Mouse (Mus musculus) gonadal fat pad, adult 2 months (tissue): Measurements from ENCODE around the gene Abr. TPM values are rescaled to one million over a fixed set of nuclear protein-coding genes. Genes with fewer than 3 reads are reported as not detected.

Source experiments
- DNase-seq: peaks from one replicate; pipeline ENCODE4 v3.0.0-alpha.2; 2012; ENCODE audit warnings: low read depth
- polyA plus RNA-seq: library from polyadenylated mRNA; depleted of rRNA; stranded (reverse); fragments of >200 nt; gene quantifications from 2 replicates; pipeline ENCODE4 v1.2.3, GENCODE M21; 2012

Abr gene
- polyA plus RNA-seq, 1 experiment = 39.9 TPM

- DNase-seq = peak; percentile 89
These were observed 215.2 kb downstream of the Abr start, which contains the start of gene Timm22 for GRCm38 (mm10) chr11:76406702-76407583. TSS of gene Timm22 (plus strand) at chr11:76406952.

GRCm38 (mm10) chr11:76405626-76406264 is 216.4 kb downstream of the Abr start:
- DNase-seq = no peak

DNA sequence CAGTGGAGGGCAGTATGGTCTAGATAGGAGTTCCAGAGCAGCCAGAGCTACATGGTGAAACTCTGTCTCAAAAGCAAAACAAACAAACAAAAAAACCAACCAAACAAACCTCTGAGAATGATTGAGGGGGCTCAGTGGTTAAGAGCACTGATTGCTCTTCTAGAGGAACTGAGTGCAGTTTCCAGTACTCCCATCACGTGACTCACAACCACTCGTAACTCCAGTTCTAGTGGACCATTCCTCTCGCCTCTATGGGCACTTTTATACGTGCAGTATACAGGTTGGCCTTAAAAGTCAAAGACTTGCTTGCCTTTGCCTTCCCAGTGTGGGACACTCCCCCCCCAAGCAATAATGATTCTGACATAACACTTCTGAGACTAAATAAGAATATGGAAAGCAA is 217.0 kb downstream of the Abr start:
- DNase-seq = no peak

DNA sequence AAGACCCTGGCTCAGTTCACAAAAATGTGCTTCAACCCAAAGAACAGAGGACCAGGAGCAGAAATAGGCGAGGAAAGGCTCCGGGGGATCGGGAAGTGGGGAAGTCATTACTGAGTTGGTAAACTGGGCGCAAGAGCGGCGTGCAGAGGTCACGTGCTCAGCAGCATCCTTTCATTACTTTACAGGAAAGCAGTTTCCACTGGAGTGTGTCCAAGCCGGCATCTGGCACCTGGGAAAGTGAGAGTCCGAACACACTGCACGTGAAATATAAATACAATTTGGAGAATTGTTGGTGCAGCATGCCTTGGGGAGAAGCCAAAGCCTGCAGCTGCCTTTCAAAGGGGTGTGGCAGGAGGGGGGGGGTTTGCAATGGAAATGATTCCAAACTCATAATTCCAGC is 220.7 kb downstream of the Abr start:
- DNase-seq = no peak

GRCm38 (mm10) chr11:76399587-76400330 is 222.4 kb downstream of the Abr start:
- DNase-seq = no peak

DNA sequence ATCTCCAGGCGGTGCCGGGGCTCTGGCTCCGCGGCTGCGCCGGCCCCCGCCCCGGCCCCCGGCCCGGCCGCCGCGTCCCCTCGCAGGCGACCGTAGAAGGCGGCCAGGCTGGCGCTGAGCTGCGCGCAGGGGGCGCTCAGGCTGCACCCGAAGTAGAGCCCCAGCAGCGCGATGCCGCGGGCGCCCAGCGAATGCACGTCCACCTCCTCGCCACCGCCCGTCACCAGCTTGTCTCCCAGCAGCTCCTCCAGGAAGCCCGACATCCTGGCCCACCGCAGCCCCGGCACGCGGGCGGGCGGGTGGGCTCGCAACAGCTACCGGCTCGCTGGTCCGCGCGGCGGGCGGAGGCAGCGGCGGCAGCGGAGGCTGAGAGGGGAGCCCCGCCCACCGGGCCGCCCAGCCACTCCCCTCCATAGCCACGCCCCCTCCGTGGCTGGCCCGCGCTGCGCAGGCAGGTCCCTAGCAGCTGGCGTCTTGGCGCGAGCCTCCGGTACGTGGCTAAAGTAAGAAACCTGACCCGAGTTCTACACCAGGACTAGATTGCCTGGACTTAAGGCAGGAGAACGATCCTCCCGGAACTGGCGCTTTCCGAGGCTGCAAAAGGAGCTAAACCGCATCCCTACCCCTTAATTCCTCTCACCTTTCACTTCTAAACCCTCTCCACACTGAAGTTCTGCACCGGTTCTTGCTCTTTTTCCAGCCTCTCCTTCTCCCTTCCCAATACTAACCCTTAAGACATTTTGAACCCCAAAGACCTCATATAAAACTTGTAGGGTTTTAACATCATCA is 223.1 kb downstream of the Abr start, which contains the start of gene Nxn:
Gene Nxn (minus strand): TSS at position 343 of the 789 bp plus-strand sequence.
- DNase-seq = no peak

GRCm38 (mm10) chr11:76398312-76398797 is 223.8 kb downstream of the Abr start:
- no peak for DNase-seq

DNA sequence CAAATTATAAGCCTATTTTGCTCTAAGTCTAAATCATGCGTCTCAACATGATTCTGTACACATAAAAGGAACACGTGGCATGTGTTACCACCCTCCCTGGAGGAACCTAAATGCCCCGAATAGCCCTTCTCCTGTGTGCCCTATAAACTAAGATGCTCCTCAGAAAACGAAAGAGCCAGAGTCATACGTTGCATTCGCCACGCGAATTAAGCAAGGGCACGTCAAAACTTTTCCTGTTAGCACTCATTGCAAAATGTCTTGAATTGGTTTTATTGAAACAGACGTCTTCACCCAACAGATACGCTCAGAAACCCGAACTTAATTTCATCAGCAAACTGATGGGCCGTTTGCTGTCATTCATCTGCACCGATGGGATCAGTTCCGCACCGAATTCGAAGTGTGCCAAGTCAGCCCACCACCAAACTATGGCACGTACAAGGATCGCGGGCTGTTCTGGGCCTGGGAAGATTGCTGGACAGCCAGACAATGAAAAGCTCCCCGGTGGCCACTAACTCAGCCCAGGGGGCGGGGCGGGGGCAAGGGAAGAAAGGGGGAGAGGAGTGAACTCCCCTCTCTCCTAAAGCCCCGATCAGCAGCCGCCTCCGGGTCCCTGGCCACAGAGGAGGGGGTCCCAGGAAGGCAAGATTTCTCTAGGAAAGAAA is 224.3 kb downstream of the Abr start:
- no peak for DNase-seq

DNA sequence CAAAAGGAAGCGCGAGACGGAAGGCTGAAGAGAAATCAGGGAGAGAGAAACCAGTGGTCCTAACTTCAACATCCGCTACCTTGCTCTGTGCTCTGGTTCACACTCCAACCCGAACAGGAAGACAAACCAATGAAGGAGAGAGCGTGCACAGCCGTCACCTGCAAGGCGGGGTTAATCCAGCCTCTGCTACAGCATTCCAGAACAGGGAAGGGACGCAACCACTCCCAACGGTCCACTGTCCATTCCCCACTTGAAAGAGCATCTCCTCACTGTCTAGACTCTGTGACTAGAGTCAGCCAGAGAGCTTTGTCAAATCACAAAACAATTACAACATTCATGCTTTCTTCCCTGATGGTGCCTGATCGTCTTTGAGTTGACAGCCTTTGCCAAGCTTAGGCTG is 229.1 kb downstream of the Abr start:
- no peak for DNase-seq

DNA sequence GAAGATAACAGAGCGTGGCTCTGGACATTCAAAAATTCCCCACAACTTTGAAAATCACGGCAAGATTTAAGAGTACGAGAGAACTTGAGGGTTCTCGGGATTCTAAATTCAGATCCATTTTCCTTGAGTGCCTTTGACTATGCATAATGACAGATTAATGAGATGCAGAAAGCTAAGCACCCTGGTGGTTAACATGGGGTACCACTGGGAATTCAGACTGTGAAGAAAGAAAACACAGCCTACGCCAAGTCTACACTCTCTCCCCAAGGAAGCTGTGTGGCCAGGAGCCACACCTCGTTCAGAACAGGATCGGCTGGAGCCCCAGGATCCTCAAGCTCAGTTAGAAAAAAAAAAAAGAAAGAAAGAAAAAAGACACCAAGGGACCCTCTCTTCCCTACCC is 229.6 kb downstream of the Abr start:
- no peak for DNase-seq

DNA sequence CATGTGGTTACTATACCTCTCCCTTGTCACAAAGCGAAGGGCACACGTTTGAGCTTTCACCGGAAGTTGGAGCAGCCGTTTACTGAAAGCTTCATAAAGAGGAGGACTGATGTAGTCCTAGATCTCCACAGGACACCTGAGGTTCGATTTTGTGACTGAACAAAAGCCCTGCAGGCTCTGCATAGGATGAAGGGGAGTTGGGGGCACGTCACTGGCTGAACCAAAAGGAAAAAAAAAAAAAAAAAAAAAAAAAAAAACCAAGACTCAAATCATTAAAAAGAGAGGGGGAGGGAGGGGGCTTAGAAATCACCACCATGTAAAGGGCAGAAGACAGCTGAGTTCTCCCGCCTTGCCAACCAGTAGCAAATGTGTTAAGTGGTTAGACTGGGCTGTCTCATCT is 233.4 kb downstream of the Abr start:
- DNase-seq = no peak

- no peak for DNase-seq
These were observed 235.0 kb downstream of the Abr start for GRCm38 (mm10) chr11:76387097-76387496.

- DNase-seq = no peak
These were observed 236.4 kb downstream of the Abr start for GRCm38 (mm10) chr11:76385746-76386145.

DNA sequence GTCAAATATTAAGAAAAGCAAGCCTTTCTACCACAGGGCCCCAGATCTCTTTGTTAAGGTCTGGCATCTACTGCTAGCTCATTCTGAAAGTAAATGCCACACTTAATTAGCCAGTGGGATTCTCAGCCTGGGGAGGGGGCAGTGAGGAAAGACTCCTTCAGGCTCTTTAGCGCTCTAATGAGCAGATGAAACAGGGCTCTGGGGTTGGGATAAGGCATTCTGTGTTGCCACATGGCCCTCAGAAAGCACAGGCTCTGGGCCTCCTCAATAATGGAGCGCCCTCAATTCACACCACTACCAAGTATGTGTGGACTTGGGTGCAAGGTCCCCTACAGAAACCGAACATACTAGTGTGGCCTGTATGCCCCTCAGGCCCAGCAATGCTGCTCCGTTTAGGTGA is 237.1 kb downstream of the Abr start:
- no peak for DNase-seq

DNA sequence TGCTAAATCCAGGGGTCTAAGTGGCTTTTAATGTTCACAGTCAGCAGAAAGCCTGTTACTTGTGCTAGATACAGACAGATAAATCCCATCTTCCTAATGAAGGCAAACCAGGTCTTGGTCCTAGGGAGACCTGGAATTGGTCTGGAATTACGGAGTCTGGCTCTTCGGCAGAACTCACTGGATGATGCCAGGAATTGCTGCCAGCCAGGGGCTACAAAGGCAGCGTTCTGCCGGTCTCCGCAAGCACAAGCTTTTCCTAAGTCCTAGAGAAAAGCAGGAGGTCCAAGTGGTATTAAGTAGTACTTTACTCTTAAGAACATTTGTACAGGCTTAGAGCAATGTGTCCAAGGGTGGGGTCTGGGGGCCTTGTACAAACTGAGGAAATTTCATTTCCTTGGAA is 237.8 kb downstream of the Abr start:
- no peak for DNase-seq

DNA sequence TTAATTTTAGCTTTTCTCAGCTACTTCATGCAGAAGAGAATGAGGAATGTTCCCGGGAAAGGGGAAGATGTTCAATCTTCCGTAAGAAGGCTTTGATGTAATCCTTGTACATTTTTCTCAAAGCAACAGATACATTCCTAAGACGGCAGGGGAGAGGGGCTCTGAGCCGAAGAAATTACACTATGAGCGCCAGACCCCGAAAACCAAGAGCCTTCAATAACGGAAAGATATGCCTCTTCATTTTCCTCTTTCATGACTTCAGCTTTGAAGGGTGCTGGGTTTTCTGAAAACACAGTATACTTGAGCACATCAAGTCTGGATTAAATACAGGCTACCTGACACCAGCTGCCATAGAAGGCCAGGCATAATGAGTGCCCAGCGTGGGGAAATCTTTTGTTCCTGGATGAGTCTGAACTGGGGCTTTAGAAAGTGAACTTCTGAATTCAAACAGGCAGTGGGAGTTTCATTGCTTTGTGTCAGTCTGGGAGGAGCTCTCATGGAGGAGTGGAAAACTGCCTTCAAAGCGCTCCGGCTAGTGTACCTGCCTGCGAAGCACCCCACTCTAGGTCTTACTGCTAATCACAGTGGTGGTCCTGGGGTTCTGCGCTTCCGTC is 239.3 kb downstream of the Abr start:
- DNase-seq = no peak

GRCm38 (mm10) chr11:76381201-76381885 is 240.8 kb downstream of the Abr start:
- DNase-seq = no peak

- DNase-seq = no peak
These were observed 242.1 kb downstream of the Abr start for GRCm38 (mm10) chr11:76379921-76380544.

GRCm38 (mm10) chr11:76376425-76376824 is 245.7 kb downstream of the Abr start:
- no peak for DNase-seq
